Mouse (Mus musculus): ENCODE measurements at regions not wholly inside any gene's neighbourhood (a gene's known extent, or its start where the extent isn't known, plus 50 kb on each side); places are given as distances from the start of the nearest gene placed in this dataset.

GRCm38 (mm10) chr13:107730976-107731375 is 313.3 kb upstream of the Smim15 start:
- no peak for ATAC-seq (ENCODE audit: borderline replicate concordance, extremely low read depth, low FRiP score, low TSS enrichment)
- no peaks in the 10 kb centered on the region for H3K9me3 ChIP-seq
- H3K36me3 ChIP-seq: peaks cover 55% of the 10 kb centered on the region
- H3K27me3 ChIP-seq: no peaks in the 10 kb centered on the region
- H3K4me3 ChIP-seq: no peak overlapping the region
- H3K27ac ChIP-seq: no peak overlapping the region
- 95% methylated on average over 9 of the region's 9 CpGs for WGBS
- H3K4me2 ChIP-seq: no peak overlapping the region
- no peaks in the 10 kb centered on the region for H3K4me1 ChIP-seq
- H3K9ac ChIP-seq: no peak overlapping the region

GRCm38 (mm10) chr13:107726491-107726890 is 317.8 kb upstream of the Smim15 start:
- Histone ChIP-seq H3K9ac (no peak overlapping the region), H3K27ac (no peak overlapping the region), H3K4me2 (no peak overlapping the region), H3K4me1 (no peaks in the 10 kb centered on the region), H3K36me3 (peaks cover 47% of the 10 kb centered on the region), H3K27me3 (no peaks in the 10 kb centered on the region), H3K4me3 (no peak overlapping the region), H3K9me3 (no peaks in the 10 kb centered on the region)
- 91% methylated on average over 20 of the region's 20 CpGs for WGBS
- no peak for ATAC-seq (ENCODE audit: borderline replicate concordance, extremely low read depth, low FRiP score, low TSS enrichment)

DNA sequence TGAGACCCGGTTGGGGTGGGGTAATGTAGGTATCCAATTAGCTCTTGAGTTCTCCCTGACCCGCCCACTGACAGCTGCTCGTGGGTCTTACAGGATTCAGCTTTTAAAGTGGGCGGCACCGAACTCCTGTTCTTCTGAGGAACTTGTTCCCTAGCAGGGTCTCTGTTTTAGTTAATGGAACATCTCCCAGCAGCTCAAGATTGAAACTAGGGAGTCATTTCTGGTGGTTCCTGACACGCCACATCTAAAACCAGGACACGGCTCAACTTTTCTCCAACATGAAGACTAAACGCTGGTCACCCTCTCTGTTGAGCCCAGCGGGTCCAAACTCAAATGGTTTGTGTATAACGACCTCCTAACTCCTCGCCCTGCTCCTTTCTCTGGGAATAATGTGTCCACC is 322.3 kb upstream of the Smim15 start:
- WGBS: 84% methylated on average over 11 of the region's 11 CpGs
- Histone ChIP-seq H3K4me1 (no peaks in the 10 kb centered on the region), H3K9ac (no peak overlapping the region), H3K27me3 (no peaks in the 10 kb centered on the region), H3K36me3 (peaks cover 9% of the 10 kb centered on the region), H3K27ac (no peak overlapping the region), H3K4me3 (no peak overlapping the region), H3K9me3 (no peaks in the 10 kb centered on the region), H3K4me2 (no peak overlapping the region)
- no peak for ATAC-seq (ENCODE audit: borderline replicate concordance, extremely low read depth, low FRiP score, low TSS enrichment)

DNA sequence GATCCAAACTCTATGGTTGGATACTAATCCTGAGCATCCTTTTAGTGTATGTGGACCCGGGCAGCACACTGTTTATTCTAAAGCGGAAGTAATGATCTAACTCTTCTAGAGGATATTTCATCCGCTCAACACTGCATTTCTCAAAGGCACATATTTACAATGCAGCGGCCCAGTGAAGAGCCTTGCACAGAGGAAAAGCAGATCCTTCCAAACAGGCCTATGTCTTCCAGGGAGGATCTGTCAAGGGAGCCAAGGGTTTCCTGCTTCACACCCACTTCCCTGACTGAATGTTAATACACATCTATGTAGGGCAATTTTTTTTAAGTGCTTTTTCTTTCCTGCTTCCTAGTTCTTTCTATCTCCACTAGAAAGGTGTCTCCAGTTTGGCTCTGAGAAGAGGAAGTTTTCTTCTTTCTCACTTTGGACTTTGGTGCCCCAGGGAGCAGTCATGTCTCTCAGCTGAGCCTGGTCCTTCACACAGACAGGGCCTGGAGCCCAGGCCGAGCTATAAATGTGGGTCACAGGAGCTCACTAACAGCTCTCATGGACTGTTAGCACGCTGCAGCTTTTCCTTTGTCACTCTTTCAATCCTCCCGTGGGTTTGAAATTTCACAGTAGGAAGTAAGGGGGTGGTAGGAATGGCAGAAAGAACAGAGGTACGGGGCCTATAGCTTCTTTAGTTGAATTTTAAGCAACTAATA is 323.2 kb upstream of the Smim15 start:
- no peaks in the 10 kb centered on the region for H3K27me3 ChIP-seq
- H3K27ac ChIP-seq: no peak overlapping the region; the same call in 1 of the 2 replicates
- H3K4me2 ChIP-seq: no peak overlapping the region
- no peaks in the 10 kb centered on the region for H3K4me1 ChIP-seq
- no peaks in the 10 kb centered on the region for H3K9me3 ChIP-seq
- H3K4me3 ChIP-seq: no peak overlapping the region
- WGBS: 51% methylated on average over 8 of the region's 8 CpGs
- 0 out of 2 replicates have a peak, but pooled peaks cover 3% of the 10 kb centered on the region for H3K36me3 ChIP-seq
- H3K9ac ChIP-seq: no peak overlapping the region
- ATAC-seq (ENCODE audit: borderline replicate concordance, extremely low read depth, low FRiP score, low TSS enrichment): no peak

DNA sequence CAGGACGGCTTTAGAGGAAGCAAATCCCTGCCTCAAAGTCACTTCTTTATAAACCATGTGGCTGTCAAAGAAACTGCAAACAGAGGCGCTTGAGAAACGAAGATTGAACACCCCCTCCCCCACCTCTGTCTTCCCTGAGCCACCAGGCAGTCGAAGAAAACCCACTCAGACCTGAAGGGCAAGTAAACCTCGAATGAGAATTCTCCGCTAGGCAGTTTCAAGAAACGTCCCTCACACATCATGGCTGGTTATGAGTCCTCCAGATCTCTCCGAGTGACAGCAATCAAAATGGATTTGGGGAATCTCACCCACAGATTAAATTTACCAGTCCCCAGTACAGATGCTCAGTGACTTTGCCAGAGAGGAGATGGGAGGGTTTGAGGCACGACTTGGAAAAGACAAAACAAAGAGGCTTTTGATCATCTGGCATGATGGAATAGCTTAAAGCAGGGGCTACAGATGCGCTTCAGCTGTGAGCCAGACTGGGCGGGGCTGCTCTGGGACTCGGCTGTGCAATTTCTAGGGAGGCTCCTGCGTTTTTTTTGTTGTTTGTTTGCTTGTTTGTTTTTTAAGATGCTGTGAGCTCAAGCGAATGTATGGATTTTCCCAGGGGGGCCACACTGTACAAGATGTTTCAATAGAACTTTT is 325.1 kb upstream of the Smim15 start:
- no peaks in the 10 kb centered on the region for H3K4me1 ChIP-seq
- H3K27ac ChIP-seq: no peak overlapping the region
- no peaks in the 10 kb centered on the region for H3K27me3 ChIP-seq
- H3K9me3 ChIP-seq: no peaks in the 10 kb centered on the region
- WGBS: 29% methylated on average over 14 of the region's 14 CpGs
- no peak overlapping the region for H3K4me2 ChIP-seq
- no peak overlapping the region for H3K9ac ChIP-seq
- H3K4me3 ChIP-seq: no peak overlapping the region
- H3K36me3 ChIP-seq: no peaks in the 10 kb centered on the region
- peak; percentile 32; the same call in 1 of the 2 replicates for ATAC-seq (ENCODE audit: borderline replicate concordance, extremely low read depth, low FRiP score, low TSS enrichment)

GRCm38 (mm10) chr13:107715616-107716015 is 328.6 kb upstream of the Smim15 start:
- Histone ChIP-seq H3K9ac (no peak overlapping the region), H3K27me3 (no peaks in the 10 kb centered on the region), H3K9me3 (no peaks in the 10 kb centered on the region), H3K4me3 (no peak overlapping the region), H3K27ac (no peak overlapping the region), H3K36me3 (no peaks in the 10 kb centered on the region), H3K4me1 (no peaks in the 10 kb centered on the region), H3K4me2 (no peak overlapping the region)
- ATAC-seq (ENCODE audit: borderline replicate concordance, extremely low read depth, low FRiP score, low TSS enrichment): no peak
- WGBS: 70% methylated on average over 4 of the region's 4 CpGs

DNA sequence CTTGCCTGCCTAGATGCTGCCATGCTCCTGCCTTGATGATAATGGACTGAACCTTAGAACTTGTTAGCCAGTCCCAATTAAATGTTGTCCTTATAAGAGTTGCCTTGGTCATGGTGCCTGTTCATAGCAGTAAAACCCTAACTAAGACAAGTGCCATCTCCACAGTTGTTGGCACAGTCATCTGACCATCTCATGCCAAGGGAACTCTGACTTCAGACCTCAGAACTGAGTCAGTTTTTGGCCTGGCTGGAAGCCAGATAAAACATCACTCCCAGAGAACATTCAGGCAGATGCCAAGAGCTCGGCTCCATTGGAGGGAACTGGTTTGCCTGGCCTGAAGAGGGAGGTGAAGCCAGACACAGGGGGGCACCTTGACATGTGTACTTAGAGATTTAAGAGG is 330.2 kb upstream of the Smim15 start:
- no peak overlapping the region for H3K27ac ChIP-seq
- no peak overlapping the region for H3K4me2 ChIP-seq
- no peak for ATAC-seq (ENCODE audit: borderline replicate concordance, extremely low read depth, low FRiP score, low TSS enrichment)
- no peaks in the 10 kb centered on the region for H3K9me3 ChIP-seq
- 42% methylated on average over 1 of the region's 1 CpGs for WGBS
- H3K9ac ChIP-seq: no peak overlapping the region
- no peaks in the 10 kb centered on the region for H3K27me3 ChIP-seq
- H3K4me1 ChIP-seq: no peaks in the 10 kb centered on the region
- no peak overlapping the region for H3K4me3 ChIP-seq
- H3K36me3 ChIP-seq: no peaks in the 10 kb centered on the region

GRCm38 (mm10) chr13:107711341-107711994 is 332.8 kb upstream of the Smim15 start:
- Histone ChIP-seq H3K9ac (no peak overlapping the region), H3K27ac (no peak overlapping the region), H3K4me3 (no peak overlapping the region), H3K4me1 (no peaks in the 10 kb centered on the region), H3K4me2 (no peak overlapping the region), H3K9me3 (no peaks in the 10 kb centered on the region), H3K36me3 (no peaks in the 10 kb centered on the region), H3K27me3 (no peaks in the 10 kb centered on the region)
- 74% methylated on average over 4 of the region's 4 CpGs for WGBS
- ATAC-seq (ENCODE audit: borderline replicate concordance, extremely low read depth, low FRiP score, low TSS enrichment): no peak

DNA sequence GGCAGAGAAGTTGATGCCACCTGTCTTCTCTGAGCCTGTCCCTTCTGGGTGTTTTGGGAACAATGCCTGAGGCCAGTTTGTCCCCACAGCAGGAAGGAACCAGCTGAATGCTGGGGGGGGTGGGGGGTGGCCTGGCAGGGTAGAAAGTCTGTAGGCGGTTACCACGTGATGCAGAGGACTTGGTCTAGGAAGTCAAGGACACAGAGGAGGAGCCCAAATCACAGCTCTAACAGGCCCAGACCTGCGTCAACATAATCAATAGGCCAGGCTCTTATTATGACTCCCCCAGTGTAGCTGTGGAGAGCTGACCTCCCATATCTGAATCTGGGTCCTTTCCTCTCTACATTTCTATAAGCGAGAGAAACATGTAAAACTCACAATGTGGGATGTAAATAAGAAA is 333.9 kb upstream of the Smim15 start:
- Histone ChIP-seq H3K4me2 (no peak overlapping the region), H3K4me3 (no peak overlapping the region), H3K9ac (no peak overlapping the region), H3K27ac (no peak overlapping the region), H3K4me1 (no peaks in the 10 kb centered on the region), H3K27me3 (no peaks in the 10 kb centered on the region), H3K36me3 (no peaks in the 10 kb centered on the region), H3K9me3 (no peaks in the 10 kb centered on the region)
- ATAC-seq (ENCODE audit: borderline replicate concordance, extremely low read depth, low FRiP score, low TSS enrichment): no peak
- 63% methylated on average over 4 of the region's 4 CpGs for WGBS

DNA sequence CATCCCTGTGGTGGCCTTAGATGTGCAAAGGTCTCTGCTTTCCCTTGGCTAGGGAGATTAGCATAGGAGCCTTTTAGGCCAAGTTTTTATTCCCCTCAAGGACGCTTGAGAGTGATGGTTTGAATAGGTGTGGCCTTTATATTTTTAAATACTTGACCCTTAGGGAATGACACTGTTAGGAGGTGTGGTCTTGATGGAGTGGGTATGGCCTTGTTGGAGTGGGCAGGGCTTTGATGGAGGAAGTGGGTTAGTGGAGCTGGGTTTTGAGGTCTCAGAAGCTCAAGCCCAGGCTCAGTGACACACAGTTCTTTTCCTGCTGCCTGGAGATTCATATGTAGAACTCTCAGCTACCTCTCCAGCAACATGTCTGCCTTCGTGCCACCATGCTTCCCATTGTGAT is 334.4 kb upstream of the Smim15 start:
- H3K4me3 ChIP-seq: no peak overlapping the region
- H3K9ac ChIP-seq: no peak overlapping the region
- H3K27me3 ChIP-seq: no peaks in the 10 kb centered on the region
- H3K4me2 ChIP-seq: no peak overlapping the region
- no peaks in the 10 kb centered on the region for H3K9me3 ChIP-seq
- WGBS: 50% methylated on average over 2 of the region's 2 CpGs
- no peak for ATAC-seq (ENCODE audit: borderline replicate concordance, extremely low read depth, low FRiP score, low TSS enrichment)
- no peaks in the 10 kb centered on the region for H3K36me3 ChIP-seq
- no peak overlapping the region for H3K27ac ChIP-seq
- no peaks in the 10 kb centered on the region for H3K4me1 ChIP-seq

- H3K36me3 ChIP-seq: no peaks in the 10 kb centered on the region
- no peaks in the 10 kb centered on the region for H3K27me3 ChIP-seq
- no peaks in the 10 kb centered on the region for H3K9me3 ChIP-seq
- 62% methylated on average over 7 of the region's 7 CpGs for WGBS
- H3K4me1 ChIP-seq: peaks cover 9% of the 10 kb centered on the region; the same call in 1 of the 2 replicates
- H3K9ac ChIP-seq: no peak overlapping the region
- H3K27ac ChIP-seq: no peak overlapping the region
- no peak for ATAC-seq (ENCODE audit: borderline replicate concordance, extremely low read depth, low FRiP score, low TSS enrichment)
- H3K4me3 ChIP-seq: no peak overlapping the region
- H3K4me2 ChIP-seq: no peak overlapping the region
These were observed 340.5 kb upstream of the Smim15 start for GRCm38 (mm10) chr13:107703736-107704135.

All from lung, embryonic 15.5 days (tissue).